Mouse (Mus musculus) heart, adult 2 months (tissue): ENCODE measurements around the gene Ccr1.

Experiments used
- CTCF ChIP-seq: fragments of 200-600 bp; IDR thresholded peaks from 2 replicates; pipeline ENCODE4 v1.8.1; 2022; ENCODE audit warnings: antibody characterized with exemption, mild to moderate bottlenecking, moderate library complexity
- EP300 ChIP-seq: fragments of 200-500 bp; IDR thresholded peaks from 2 replicates; pipeline ENCODE4 v1.6.1; 2011; ENCODE audit warnings: low read depth, low read length, control low read depth; ENCODE audit not compliant: insufficient read depth
- POLR2A ChIP-seq: fragments of 200-500 bp; IDR thresholded peaks from 2 replicates; pipeline ENCODE4 v1.6.1; 2011; ENCODE audit warnings: mild to moderate bottlenecking, low read depth, low read length, control low read depth; ENCODE audit not compliant: insufficient read depth

GRCm38 (mm10) chr9:124013270-124013669, 44.8 kb upstream of the Ccr1 start:
- TF ChIP-seq CTCF (no peak), POLR2A (no peak), EP300 (no peak)
